Mouse (Mus musculus) lung, embryonic 15.5 days (tissue): ENCODE measurements around the gene Disp3. TPM values are rescaled to one million over a fixed set of nuclear protein-coding genes. Genes with fewer than 3 reads are reported as not detected.

ENCODE experiments used
- ATAC-seq: fragments of 200-750 bp; cut with Nextera tagmentation; 2 replicates; pipeline ENCODE4 v1.8.0; 2017; ENCODE audit warnings: moderate number of reproducible peaks, borderline replicate concordance; ENCODE audit not compliant: low FRiP score, low TSS enrichment; ENCODE audit errors: extremely low read depth
- H3K27ac ChIP-seq: fragments of 300-500 bp; sonication (generic); 2 replicates; pipeline ENCODE4 v1.5.1; 2015; ENCODE audit warnings: moderate library complexity, mild to moderate bottlenecking, inconsistent platforms
- H3K27me3 ChIP-seq: fragments of 300-500 bp; sonication (generic); 2 replicates; pipeline ENCODE4 v1.6.1; 2015; ENCODE audit warnings: inconsistent platforms
- H3K36me3 ChIP-seq: fragments of 300-500 bp; sonication (generic); 2 replicates; pipeline ENCODE4 v1.6.1; 2015; ENCODE audit warnings: inconsistent platforms
- H3K4me1 ChIP-seq: fragments of 300-500 bp; sonication (generic); 2 replicates; pipeline ENCODE4 v1.6.1; 2015; ENCODE audit warnings: inconsistent platforms
- H3K4me2 ChIP-seq: fragments of 300-500 bp; sonication (generic); 2 replicates; pipeline ENCODE4 v1.6.1; 2015; ENCODE audit warnings: inconsistent platforms, mild to moderate bottlenecking, moderate library complexity
- H3K4me3 ChIP-seq: fragments of 300-500 bp; sonication (generic); 2 replicates; pipeline ENCODE4 v1.5.1; 2015; ENCODE audit warnings: mild to moderate bottlenecking, inconsistent platforms
- H3K9ac ChIP-seq: fragments of 300-500 bp; sonication (generic); 2 replicates; pipeline ENCODE4 v1.6.1; 2015; ENCODE audit warnings: inconsistent platforms
- H3K9me3 ChIP-seq: fragments of 300-500 bp; sonication (generic); 2 replicates; pipeline ENCODE4 v1.6.1; 2016; ENCODE audit warnings: inconsistent platforms
- WGBS: fragments of 180-500 bp; shearing (Covaris S2); methylation state at CpG from one replicate; pipeline ENCODE4 v1.1.7; 2015; 5-methylcytosine and 5-hydroxymethylcytosine counted together
- polyA plus RNA-seq: library from polyadenylated mRNA; unstranded; fragments of >200 nt; fragmentation: Nextera tagmentation; extraction: Ambion mirVana; gene quantifications from 2 replicates; pipeline ENCODE4 v1.2.1, GENCODE M21; 2015

Gene Disp3
- polyA plus RNA-seq, 1 experiment from 2014 or later = 0.10 TPM

GRCm38 (mm10) chr4:148313601-148314000, 25.8 kb upstream of the Disp3 start:
- Histone ChIP-seq H3K27ac (no peak overlapping the region), H3K4me2 (no peak overlapping the region), H3K9me3 (no peaks in the 10 kb centered on the region), H3K27me3 (no peaks in the 10 kb centered on the region), H3K9ac (no peak overlapping the region), H3K4me1 (no peaks in the 10 kb centered on the region), H3K36me3 (no peaks in the 10 kb centered on the region), H3K4me3 (no peak overlapping the region)
- ATAC-seq = no peak
- 14% methylated on average over 8 of the region's 8 CpGs for WGBS

GRCm38 (mm10) chr4:148312296-148313116, 24.7 kb upstream of the Disp3 start:
- no peak overlapping the region for H3K4me2 ChIP-seq
- no peaks in the 10 kb centered on the region for H3K9me3 ChIP-seq
- 60% methylated on average over 16 of the region's 16 CpGs for WGBS
- H3K27me3 ChIP-seq = no peaks in the 10 kb centered on the region
- no peaks in the 10 kb centered on the region for H3K36me3 ChIP-seq
- H3K9ac ChIP-seq = no peak overlapping the region
- no peak for ATAC-seq
- no peak overlapping the region for H3K4me3 ChIP-seq
- H3K4me1 ChIP-seq = no peaks in the 10 kb centered on the region
- no peak overlapping the region for H3K27ac ChIP-seq

GRCm38 (mm10) chr4:148310845-148311244, 23.1 kb upstream of the Disp3 start:
- no peak overlapping the region for H3K9ac ChIP-seq
- WGBS = 80% methylated on average over 7 of the region's 7 CpGs
- no peaks in the 10 kb centered on the region for H3K36me3 ChIP-seq
- H3K27ac ChIP-seq = no peak overlapping the region
- no peaks in the 10 kb centered on the region for H3K27me3 ChIP-seq
- no peak for ATAC-seq
- no peak overlapping the region for H3K4me3 ChIP-seq
- no peak overlapping the region for H3K4me2 ChIP-seq
- no peaks in the 10 kb centered on the region for H3K9me3 ChIP-seq
- peaks cover 14% of the 10 kb centered on the region for H3K4me1 ChIP-seq

- Histone ChIP-seq H3K4me2 (no peak overlapping the region), H3K9ac (no peak overlapping the region), H3K36me3 (no peaks in the 10 kb centered on the region), H3K27ac (no peak overlapping the region), H3K4me3 (no peak overlapping the region), H3K27me3 (no peaks in the 10 kb centered on the region), H3K4me1 (peaks cover 15% of the 10 kb centered on the region), H3K9me3 (no peaks in the 10 kb centered on the region)
- ATAC-seq = no peak
- WGBS = 41% methylated on average over 4 of the region's 4 CpGs
Measured at GRCm38 (mm10) chr4:148310126-148310525, 22.4 kb upstream of the Disp3 start.

- H3K4me3 ChIP-seq = no peak overlapping the region
- ATAC-seq = peak; percentile 88
- H3K9ac ChIP-seq = no peak overlapping the region
- no peaks in the 10 kb centered on the region for H3K9me3 ChIP-seq
- H3K4me1 ChIP-seq = peaks cover 15% of the 10 kb centered on the region
- 27% methylated on average over 16 of the region's 16 CpGs for WGBS
- no peaks in the 10 kb centered on the region for H3K27me3 ChIP-seq
- peak overlapping the region; percentile 33; the same call in 1 of the 2 replicates for H3K27ac ChIP-seq
- 0 out of 2 replicates have a peak overlapping the region, but pooled peaks have one; percentile 6 for H3K4me2 ChIP-seq
- no peaks in the 10 kb centered on the region for H3K36me3 ChIP-seq
Measured at GRCm38 (mm10) chr4:148306406-148307083, 18.8 kb upstream of the Disp3 start.

GRCm38 (mm10) chr4:148298720-148299119, 11.0 kb upstream of the Disp3 start:
- H3K9me3 ChIP-seq = no peaks in the 10 kb centered on the region
- H3K9ac ChIP-seq = no peak overlapping the region
- no peak overlapping the region for H3K4me2 ChIP-seq
- no peaks in the 10 kb centered on the region for H3K27me3 ChIP-seq
- ATAC-seq = no peak
- H3K36me3 ChIP-seq = no peaks in the 10 kb centered on the region
- no peak overlapping the region for H3K4me3 ChIP-seq
- WGBS = 50% methylated on average over 5 of the region's 5 CpGs
- no peak overlapping the region for H3K27ac ChIP-seq
- H3K4me1 ChIP-seq = no peaks in the 10 kb centered on the region

GRCm38 (mm10) chr4:148297640-148298039, 9.9 kb upstream of the Disp3 start:
- Histone ChIP-seq H3K9me3 (no peaks in the 10 kb centered on the region), H3K4me1 (no peaks in the 10 kb centered on the region), H3K9ac (no peak overlapping the region), H3K27ac (no peak overlapping the region), H3K27me3 (no peaks in the 10 kb centered on the region), H3K4me3 (no peak overlapping the region), H3K36me3 (no peaks in the 10 kb centered on the region), H3K4me2 (no peak overlapping the region)
- ATAC-seq = no peak
- 52% methylated on average over 6 of the region's 6 CpGs for WGBS

- H3K36me3 ChIP-seq = no peaks in the 10 kb centered on the region
- ATAC-seq = no peak
- no peaks in the 10 kb centered on the region for H3K9me3 ChIP-seq
- no peak overlapping the region for H3K9ac ChIP-seq
- no peak overlapping the region for H3K4me2 ChIP-seq
- H3K27ac ChIP-seq = no peak overlapping the region
- H3K27me3 ChIP-seq = peaks cover 6% of the 10 kb centered on the region
- 15% methylated on average over 5 of the region's 5 CpGs for WGBS
- no peak overlapping the region for H3K4me3 ChIP-seq
- H3K4me1 ChIP-seq = no peaks in the 10 kb centered on the region
Measured at GRCm38 (mm10) chr4:148293319-148293718, 5.6 kb upstream of the Disp3 start.

- H3K9me3 ChIP-seq = no peaks in the 10 kb centered on the region
- H3K27ac ChIP-seq = no peak overlapping the region
- H3K27me3 ChIP-seq = peaks cover 21% of the 10 kb centered on the region
- H3K4me1 ChIP-seq = peaks cover 10% of the 10 kb centered on the region; the same call in 1 of the 2 replicates
- no peaks in the 10 kb centered on the region for H3K36me3 ChIP-seq
- 62% methylated on average over 10 of the region's 10 CpGs for WGBS
- no peak for ATAC-seq
- H3K4me2 ChIP-seq = no peak overlapping the region
- no peak overlapping the region for H3K4me3 ChIP-seq
- no peak overlapping the region for H3K9ac ChIP-seq
Measured at GRCm38 (mm10) chr4:148291849-148292248, 4.1 kb upstream of the Disp3 start.

GRCm38 (mm10) chr4:148291080-148291479, 3.3 kb upstream of the Disp3 start:
- no peaks in the 10 kb centered on the region for H3K36me3 ChIP-seq
- H3K27me3 ChIP-seq = peaks cover 28% of the 10 kb centered on the region
- H3K4me3 ChIP-seq = no peak overlapping the region
- no peak for ATAC-seq
- 60% methylated on average over 2 of the region's 2 CpGs for WGBS
- no peak overlapping the region for H3K4me2 ChIP-seq
- peaks cover 10% of the 10 kb centered on the region; the same call in 1 of the 2 replicates for H3K4me1 ChIP-seq
- no peaks in the 10 kb centered on the region for H3K9me3 ChIP-seq
- no peak overlapping the region for H3K9ac ChIP-seq
- H3K27ac ChIP-seq = no peak overlapping the region

GRCm38 (mm10) chr4:148288055-148288549, 337 bp upstream of the Disp3 start:
- Histone ChIP-seq H3K27ac (no peak overlapping the region), H3K4me3 (peak overlapping the region; percentile 35), H3K4me2 (peak overlapping the region; percentile 71), H3K4me1 (peaks cover 10% of the 10 kb centered on the region; the same call in 1 of the 2 replicates), H3K36me3 (no peaks in the 10 kb centered on the region), H3K9me3 (no peaks in the 10 kb centered on the region), H3K9ac (no peak overlapping the region), H3K27me3 (peaks cover 45% of the 10 kb centered on the region)
- ATAC-seq = peak; percentile 79
- 5% methylated on average over 26 of the region's 32 CpGs for WGBS

GRCm38 (mm10) chr4:148287041-148287440, 724 bp downstream of the Disp3 start:
- 3% methylated on average over 20 of the region's 20 CpGs for WGBS
- H3K9ac ChIP-seq = no peak overlapping the region
- peak overlapping the region; percentile 71; the same call in 1 of the 2 replicates for H3K4me2 ChIP-seq
- H3K9me3 ChIP-seq = no peaks in the 10 kb centered on the region
- H3K4me3 ChIP-seq = peak overlapping the region; percentile 35; the same call in 1 of the 2 replicates
- H3K36me3 ChIP-seq = no peaks in the 10 kb centered on the region
- no peak for ATAC-seq
- H3K27ac ChIP-seq = no peak overlapping the region
- peaks cover 45% of the 10 kb centered on the region for H3K27me3 ChIP-seq
- peaks cover 10% of the 10 kb centered on the region; the same call in 1 of the 2 replicates for H3K4me1 ChIP-seq
